Mouse (Mus musculus): ENCODE measurements around the gene Pcbd2. TPM values are rescaled to one million over a fixed set of nuclear protein-coding genes. Genes with fewer than 3 reads are reported as not detected.

Pcbd2 gene
- total RNA-seq, 1 experiment from 2014 or later, result 21.6 TPM

DNA sequence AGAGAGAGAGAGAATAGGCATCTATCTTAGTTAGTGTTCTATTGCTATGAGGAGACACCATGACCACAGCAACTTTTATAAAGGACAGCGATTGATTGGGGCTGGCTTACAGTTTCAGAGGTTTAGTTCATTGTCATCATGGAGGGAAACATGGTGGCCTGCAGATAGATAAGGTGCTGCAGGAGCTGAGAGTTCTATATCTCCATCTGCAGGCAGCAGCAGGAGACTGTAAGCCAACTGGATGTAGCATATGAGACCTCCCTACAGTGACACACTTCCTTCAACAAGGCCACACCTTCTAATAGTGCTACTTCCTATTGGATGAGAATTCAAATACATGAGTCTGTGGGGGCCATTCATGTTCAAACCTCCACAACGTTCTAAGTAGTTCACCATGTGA, 5.0 kb downstream of the Pcbd2 start:
- 0 out of 2 replicates have a peak, but pooled peaks have one; percentile 29 for ATAC-seq (replicated peaks; ENCODE audit: low read depth, poor library complexity, severe bottlenecking)

DNA sequence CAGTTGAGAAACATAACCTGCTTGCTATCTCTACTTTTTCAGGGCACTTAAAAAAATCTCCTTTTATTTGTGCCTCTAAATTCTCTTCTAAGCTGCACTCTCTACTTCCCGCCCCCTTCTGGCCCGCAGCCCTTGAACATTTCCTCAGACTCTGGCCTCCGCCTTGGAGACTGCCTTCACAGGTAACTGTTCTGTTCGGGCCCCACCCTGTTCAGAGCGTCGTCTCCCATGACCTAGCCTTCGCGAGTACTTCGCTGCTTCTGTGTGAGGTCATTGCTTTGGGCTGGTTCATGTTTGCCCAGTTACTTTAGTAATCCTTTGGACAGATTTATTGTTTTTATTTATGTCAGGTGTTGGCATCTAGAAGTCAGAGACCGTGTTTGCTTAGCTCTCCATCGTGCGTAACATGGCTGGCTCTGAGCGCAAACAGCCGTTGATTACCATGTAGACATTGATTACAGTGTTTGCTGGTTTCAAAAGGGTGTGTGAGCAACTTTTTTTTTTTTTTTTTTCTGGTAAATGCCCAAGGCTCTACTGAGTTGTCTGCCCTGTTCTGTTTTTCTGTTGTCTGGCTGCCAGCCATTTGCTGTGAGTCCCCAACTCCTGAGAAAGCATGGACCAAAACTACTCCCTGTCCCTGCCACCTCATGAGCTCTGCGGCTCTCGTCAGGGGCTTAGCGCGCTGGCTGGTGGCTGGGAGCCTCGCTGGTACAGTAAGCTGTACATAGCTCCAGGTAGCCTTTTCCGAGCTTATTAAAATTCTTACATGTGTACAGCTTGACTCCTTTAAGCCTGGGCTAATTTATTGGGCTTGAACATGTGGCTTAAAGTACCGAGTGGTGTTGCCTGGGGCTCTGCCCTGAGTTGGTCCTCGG, 6.7 kb downstream of the Pcbd2 start:
- no peak for ATAC-seq (replicated peaks; ENCODE audit: low read depth, poor library complexity, severe bottlenecking)

DNA sequence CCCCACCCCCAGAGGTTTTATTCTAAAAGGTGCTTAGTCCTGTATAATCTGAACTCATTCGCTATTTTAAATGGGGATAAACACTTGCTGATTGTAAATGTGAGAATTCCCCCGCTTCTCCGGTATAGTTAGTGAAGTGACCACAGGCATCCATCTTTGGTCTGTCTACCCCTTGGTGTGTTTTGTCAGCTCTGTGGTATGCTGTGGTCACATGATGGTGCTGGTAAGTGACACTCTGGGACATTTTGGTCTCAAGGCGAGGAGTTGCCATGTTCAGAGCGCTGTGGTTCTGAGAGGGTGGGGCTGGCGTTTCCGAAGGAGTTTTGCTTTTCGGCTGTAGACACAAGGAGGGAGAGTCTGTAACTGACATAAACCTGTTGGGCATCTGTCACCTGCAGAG, 10.7 kb downstream of the Pcbd2 start:
- no peak for ATAC-seq (replicated peaks; ENCODE audit: low read depth, poor library complexity, severe bottlenecking)

DNA sequence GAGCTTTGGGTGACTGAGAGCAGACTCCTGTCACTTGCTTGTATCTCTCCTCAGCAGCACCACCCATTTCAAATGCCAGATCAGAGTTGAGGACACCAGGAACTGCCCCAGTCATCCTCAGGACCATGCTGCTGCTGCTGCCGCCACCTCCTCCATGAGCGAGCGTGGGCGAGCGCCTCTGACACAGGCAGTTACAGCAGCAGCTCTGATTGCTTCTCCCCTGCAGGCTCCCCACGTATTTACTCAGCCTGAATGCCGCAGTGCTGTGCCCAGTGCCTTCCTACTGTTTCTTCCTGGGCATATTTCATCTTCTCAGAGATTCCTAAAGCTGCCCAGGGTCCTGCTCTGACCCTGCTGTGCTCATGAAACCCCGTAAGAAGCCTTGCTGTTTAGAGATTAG, 15.1 kb downstream of the Pcbd2 start:
- no peak for ATAC-seq (replicated peaks; ENCODE audit: low read depth, poor library complexity, severe bottlenecking)

DNA sequence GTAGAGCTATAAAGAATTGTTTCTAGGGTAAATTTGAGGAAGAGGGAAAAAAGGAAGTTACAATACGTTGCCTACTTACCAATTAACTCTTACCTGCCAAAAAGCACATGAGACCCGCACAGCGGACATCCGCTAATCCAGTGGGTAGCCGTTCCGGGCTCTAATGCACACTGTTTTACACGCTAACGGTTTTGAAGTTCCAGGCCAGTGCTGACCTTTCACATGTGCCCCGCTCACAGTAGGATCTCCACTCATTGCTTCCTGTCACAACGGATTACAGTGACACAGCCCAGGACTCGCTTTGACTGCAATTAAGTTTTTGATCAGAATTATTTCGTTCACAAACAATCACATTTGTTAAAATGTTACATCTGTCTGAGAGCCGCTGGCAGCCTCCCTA, 27.2 kb downstream of the Pcbd2 start:
- peak; percentile 65 for ATAC-seq (replicated peaks; ENCODE audit: low read depth, poor library complexity, severe bottlenecking)

DNA sequence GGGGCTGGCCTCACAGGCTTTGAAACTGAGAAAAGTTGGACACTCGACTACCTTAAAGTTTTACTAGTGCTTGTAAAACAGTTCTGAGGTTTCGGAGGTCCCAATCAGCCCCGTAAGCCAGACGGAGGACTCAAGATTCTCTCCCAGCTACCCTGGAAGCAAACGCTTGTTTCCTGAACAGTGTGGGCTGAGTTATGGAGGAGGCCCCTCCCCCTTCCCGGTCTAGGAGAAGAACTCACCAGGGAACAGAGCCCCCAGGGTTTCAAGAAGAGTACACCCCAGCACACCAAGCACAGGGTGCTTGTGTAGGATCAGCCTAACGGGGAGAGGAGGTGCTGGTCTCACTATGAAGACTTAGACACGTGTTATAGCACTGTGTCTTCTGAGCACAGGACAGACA, 29.6 kb downstream of the Pcbd2 start:
- no peak for ATAC-seq (replicated peaks; ENCODE audit: low read depth, poor library complexity, severe bottlenecking)

DNA sequence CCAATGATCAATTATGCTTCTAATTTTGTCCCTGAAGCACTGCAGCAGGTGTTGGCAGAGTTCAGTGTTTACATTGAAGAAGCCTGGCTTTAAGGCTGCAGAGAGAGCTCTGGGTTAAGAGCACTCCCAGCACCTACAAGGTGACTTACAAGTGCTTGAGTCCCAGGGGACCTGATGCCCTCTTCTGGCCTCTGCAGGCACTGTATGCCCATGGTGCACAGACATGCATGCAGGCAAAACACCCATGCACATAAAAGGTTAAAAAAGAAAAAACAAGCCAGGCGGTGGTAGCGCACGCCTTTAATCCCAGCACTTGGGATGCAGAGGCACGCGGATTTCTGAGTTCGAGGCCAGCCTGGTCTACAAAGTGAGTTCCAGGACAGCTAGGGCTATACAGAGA, 30.5 kb downstream of the Pcbd2 start:
- ATAC-seq (replicated peaks; ENCODE audit: low read depth, poor library complexity, severe bottlenecking), result no peak

DNA sequence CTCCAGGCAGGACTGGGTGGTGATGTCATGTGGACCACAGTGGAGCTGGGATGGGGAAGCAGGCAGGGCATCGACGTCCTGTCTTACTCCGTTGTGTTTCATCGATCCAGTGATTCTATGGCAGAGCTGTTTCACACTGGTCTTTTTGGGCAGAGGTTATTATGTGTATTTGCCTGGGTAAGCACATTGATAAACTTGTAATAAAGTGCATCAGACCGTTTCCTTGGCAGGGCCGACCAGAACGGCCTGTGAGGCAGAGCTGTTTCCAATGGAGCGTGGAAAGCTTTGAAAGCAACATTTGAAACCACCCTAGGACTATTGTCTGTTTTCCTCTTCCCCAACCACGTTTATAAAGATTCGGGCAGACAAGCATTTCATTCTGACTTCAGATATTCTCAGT, 33.4 kb downstream of the Pcbd2 start:
- ATAC-seq (replicated peaks; ENCODE audit: low read depth, poor library complexity, severe bottlenecking), result no peak

DNA sequence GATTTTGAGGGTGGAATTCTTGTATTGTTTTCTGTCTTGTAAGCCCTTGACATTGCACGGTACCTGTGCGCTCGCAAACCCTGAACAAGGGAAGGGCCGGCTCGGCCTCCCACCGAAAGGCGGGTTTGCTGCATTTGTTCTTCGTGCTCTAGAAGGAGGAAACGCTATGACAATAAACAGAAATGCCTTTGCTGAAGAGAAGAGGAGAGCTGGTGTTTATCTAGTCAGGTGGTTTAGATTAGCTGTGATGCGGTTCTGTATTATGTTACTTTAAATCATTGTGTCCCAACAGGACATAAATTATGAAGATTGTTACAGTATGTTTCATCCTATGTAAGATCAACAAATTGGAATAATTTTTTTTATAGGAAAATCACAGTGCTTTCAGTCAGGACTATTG, 34.3 kb downstream of the Pcbd2 start:
- ATAC-seq (replicated peaks; ENCODE audit: low read depth, poor library complexity, severe bottlenecking), result no peak

DNA sequence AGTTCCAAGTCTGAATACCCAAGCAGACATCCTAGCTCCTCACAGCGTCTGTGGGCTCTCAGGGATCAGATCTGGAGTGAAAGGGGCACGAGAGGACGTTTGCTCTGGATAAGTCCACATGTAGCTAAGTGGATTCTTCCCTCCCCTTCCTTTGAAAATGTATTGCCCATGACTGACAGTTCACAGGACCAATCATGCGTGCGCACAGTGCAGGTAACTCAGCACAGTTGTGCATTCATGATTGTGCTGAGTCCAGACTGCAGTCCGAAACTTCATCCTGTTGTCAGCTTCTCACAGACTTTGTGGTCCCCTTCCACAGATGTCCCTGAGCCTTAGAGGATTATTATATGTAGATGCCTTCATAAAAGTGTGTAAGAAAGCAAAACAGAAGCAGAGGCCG, 47.2 kb downstream of the Pcbd2 start:
- no peak for ATAC-seq (replicated peaks; ENCODE audit: low read depth, poor library complexity, severe bottlenecking)

DNA sequence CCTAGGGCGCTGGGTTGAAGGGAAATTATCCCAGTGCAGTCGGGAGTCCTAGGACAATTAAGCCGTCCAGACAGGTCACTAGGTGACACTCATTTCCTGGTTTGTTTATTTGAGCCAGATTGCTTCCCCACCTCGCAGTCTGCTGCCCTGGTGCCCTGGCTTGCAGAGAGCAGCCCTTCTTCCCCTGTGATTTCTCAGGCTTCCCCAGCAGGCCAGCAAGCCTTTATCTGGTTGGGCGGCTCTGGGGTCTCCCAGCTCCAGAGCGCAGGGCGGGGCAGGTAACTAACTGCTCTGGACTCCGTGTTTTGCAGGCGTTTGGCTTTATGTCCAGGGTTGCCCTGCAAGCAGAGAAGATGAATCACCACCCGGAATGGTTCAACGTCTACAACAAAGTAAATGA, 47.9 kb downstream of the Pcbd2 start:
- no peak for ATAC-seq (replicated peaks; ENCODE audit: low read depth, poor library complexity, severe bottlenecking)

DNA sequence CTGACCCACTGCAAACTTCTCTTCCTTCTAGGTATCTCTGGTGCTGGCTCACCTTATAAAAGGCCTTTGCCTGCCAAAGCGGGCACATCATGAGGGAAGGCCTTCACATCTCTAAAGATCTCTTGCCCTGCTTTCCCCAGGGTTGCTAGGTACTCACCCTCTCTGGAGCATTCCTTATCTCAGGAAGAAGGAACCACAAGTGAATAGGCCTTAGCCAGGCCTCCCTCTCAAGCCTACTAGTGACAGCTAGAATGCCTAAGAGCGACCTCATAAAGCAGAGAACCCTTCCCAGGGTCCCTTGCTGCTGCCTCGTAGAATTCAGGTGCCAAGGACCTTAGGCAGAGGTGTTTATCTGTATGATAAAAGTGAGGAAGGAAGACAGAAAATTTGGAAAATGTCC, 57.1 kb downstream of the Pcbd2 start, which contains the start of gene Catsper3:
Catsper3 (plus strand) TSS at position 301 of the 400 bp plus-strand sequence.
- ATAC-seq (replicated peaks; ENCODE audit: low read depth, poor library complexity, severe bottlenecking), result no peak

DNA sequence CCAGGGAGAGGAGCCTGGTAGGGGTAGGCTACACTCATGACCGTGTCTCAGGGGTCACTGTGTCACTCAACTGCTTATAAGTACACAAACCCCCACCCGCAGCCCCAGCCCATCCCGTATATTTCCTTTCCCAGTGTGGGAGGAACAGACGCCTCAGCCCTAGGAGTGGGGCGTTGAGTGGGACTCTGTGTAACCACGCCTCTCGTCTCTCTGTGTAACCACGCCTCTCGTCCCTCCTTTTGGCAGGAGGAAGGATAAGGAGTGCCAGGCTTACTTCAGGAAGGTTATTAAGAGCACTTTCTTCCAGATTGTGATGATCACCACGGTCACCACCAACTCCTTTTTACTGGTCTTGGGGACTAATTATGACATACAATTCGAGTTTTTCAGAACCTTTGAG, 59.0 kb downstream of the Pcbd2 start:
- ATAC-seq (replicated peaks; ENCODE audit: low read depth, poor library complexity, severe bottlenecking), result no peak

DNA sequence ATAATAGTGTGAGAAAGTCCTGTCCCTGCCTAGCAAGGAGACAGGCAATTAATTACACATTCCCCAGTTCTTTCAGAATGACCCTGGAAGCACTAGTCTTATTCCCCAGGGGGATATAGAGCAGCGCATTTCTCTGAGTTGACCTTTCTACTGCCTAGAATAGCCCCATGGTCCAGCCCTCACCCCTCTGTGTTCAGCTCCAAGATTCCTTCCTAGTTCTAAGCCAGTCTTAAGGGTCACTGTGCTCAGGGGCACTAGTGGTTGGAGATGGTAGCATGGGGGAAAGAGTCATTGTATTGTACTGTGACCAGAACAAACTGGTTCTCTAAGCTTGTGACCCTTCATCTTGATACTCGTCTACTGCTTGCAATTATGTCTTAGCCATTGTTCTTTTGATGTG, 74.1 kb downstream of the Pcbd2 start:
- ATAC-seq (replicated peaks; ENCODE audit: low read depth, poor library complexity, severe bottlenecking), result no peak

DNA sequence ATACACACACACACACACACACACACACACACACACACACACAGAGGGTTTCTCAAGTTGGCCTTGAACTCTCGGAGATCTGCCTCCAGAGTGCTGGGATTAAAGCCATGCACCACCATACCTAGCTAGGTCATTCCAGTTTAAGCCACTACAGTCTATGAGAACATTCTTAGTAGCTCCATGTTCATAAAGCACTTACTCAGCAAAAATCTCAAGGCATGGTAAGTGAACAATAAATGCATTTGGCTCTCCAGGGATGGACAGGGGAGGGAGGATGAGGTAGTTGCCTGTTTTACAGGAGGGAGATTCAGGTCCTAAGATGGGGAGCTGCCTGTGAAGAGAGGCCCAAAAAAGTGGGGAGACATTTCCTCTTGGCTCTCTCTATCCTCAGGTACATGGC, 76.8 kb downstream of the Pcbd2 start:
- no peak for ATAC-seq (replicated peaks; ENCODE audit: low read depth, poor library complexity, severe bottlenecking)

DNA sequence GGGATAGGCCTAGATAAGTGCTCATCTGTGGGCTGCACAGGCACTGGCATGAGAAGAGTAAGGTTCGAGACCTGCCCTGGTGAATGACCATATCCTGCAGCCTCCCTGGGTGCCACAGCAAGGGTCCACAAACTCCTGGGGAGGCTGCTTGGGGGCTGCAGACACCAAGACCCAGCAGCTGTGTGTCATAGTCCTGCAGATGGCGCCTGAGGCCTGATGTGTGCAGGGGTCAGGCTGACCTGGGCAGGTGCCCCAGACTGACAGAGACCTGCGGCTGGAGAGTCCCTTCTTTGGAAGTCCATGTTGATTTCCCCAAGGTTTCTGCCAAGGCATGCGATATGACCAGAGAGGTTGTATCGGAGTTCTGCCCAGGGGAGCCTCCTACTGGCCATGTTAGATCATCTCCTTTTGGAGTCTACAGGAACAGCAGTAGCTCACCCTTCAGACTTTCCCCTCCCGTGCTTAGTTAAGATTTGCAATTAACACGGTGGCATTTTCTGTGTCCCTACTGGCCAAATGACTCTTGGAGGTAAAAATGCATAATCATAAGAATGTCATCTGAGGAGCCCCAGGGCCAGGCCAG, 82.0 kb downstream of the Pcbd2 start:
- no peak for ATAC-seq (replicated peaks; ENCODE audit: low read depth, poor library complexity, severe bottlenecking)

DNA sequence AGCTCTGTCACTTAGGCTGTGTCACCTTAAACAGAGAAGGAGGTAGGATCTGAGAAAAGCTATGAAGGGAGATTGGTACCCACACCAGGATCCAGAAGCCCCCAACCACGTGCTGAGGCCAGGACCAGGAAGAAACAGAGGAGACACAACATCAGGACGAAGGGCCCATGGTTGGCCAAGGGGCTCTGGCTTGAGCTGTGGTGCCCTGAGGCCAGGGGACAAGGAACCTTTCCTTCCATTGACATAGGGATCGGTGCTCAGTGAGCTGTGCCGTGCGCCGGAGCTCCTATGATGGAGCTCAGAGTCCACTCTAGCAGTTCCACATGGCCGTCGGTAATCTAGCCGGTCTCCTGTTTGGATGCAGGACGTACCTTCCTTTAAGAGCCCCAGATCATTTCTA, 82.5 kb downstream of the Pcbd2 start:
- ATAC-seq (replicated peaks; ENCODE audit: low read depth, poor library complexity, severe bottlenecking), result no peak

DNA sequence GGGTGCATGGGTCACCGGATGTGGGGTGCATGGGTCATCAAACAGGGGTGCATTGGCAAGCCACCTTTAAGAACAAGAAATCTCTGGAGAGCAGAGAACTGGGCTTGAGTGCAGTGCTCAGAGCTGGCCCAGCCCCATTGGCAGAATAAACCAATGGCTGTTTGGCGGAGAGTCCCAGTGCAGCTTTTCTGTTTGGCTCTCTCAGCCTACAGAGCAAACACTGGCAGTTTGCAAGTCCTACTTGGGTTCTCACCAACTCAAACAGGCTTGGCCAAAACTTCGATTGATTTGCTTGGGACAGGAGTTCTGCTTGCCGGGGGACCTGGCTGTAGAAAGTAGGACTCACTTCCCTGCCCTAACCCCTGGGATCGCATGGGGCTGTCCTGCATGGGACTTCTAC, 83.8 kb downstream of the Pcbd2 start:
- ATAC-seq (replicated peaks; ENCODE audit: low read depth, poor library complexity, severe bottlenecking), result no peak

DNA sequence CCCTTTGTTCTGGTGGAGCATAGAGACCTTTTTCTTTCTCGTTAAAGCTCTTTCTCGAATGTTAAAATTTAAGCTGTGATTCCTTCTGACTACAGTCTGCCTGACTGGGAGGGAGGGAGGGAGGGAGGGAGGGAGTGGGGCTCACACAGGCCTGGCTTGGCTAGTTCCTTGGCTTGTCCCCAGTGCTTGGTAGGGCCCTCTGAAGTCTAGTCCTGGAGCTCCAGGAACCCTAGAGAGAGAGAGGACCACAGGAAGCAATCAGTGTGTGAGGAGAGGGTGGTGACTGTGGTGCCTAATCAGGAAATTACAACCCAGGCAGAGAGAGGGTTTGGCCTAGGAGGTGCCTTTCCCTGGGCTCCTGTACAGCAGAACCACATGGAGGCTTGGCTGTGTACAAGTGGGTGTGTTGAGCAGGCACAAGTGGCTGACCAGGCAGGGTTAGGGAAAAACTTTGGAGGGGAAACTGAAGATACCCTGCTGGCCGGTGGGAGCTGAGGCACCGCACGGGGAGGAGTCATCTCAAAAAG, 86.4 kb downstream of the Pcbd2 start:
- no peak for ATAC-seq (replicated peaks; ENCODE audit: low read depth, poor library complexity, severe bottlenecking)

DNA sequence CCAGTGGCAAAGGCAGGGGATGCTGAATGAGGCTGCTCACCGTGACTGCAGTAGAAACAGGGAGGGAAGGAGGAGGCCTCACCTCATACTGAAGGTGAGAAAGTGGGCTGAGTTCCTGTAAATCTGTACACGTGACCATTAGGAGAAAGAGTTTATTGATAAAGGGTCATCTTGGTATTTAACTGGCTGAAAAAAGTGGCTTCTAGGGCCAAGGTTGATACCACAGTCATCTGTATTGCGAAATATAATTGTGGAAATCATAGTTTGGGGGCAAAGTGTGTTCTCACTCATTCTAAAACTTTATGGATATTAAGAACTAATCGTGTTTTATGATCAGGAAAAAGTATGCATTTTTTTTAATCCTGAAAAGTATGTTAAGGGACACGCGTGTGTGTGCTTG, 87.7 kb downstream of the Pcbd2 start:
- ATAC-seq (replicated peaks; ENCODE audit: low read depth, poor library complexity, severe bottlenecking), result no peak

DNA sequence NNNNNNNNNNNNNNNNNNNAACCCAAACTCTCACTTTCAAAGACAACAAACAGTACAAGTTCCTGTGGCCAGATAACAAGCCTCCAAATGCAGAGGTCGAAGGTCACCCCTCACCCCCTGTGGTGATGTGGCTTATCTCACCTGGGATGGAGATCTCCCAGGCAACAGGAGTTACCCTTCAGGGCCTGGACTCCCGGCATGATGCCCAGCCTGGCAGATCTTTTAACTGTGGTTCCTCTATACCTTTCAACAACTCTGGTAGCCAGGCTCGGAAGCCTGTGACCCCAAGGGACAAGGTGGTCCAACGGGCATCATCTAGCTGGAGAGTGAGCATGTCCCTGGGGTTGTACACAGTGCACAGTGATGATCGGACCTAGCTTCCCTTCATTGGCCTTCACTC, 95.3 kb downstream of the Pcbd2 start:
- ATAC-seq (replicated peaks; ENCODE audit: low read depth, poor library complexity, severe bottlenecking), result no peak
